Mouse (Mus musculus) embryonic fibroblast, embryonic 13.5 days (primary cell): ENCODE measurements at regions not wholly inside any gene's neighbourhood (a gene's known extent, or its start where the extent isn't known, plus 50 kb on each side); places are given as distances from the start of the nearest gene placed in this dataset.

ENCODE experiments used
- H3K27ac ChIP-seq: 2 replicates; pipeline ENCODE4 v1.5.1; 2012; ENCODE audit warnings: low read length, control low read depth, inconsistent platforms; ENCODE audit not compliant: insufficient read depth
- H3K4me1 ChIP-seq: 2 replicates; pipeline ENCODE4 v1.6.1; 2011; ENCODE audit warnings: low read length; ENCODE audit not compliant: control insufficient read depth, insufficient read depth
- H3K4me3 ChIP-seq: 2 replicates; pipeline ENCODE4 v1.5.1; 2011; ENCODE audit warnings: mild to moderate bottlenecking, control low read depth, low read length; ENCODE audit not compliant: insufficient read depth
- CTCF ChIP-seq: IDR thresholded peaks from 2 replicates; pipeline ENCODE4 v1.5.1; 2011; ENCODE audit warnings: mild to moderate bottlenecking, control low read depth, low read length, moderate library complexity, borderline replicate concordance; ENCODE audit not compliant: insufficient read depth
- POLR2A ChIP-seq: IDR thresholded peaks from 2 replicates; pipeline ENCODE4 v1.6.1; 2011; ENCODE audit warnings: low read depth, mild to moderate bottlenecking, control low read depth, low read length, moderate library complexity

- no peak for TF ChIP-seq CTCF
- TF ChIP-seq POLR2A = no peak
- no peaks in the 10 kb centered on the region for H3K4me1 ChIP-seq
- no peak overlapping the region for H3K4me3 ChIP-seq
- H3K27ac ChIP-seq = no peak overlapping the region
Measured at GRCm38 (mm10) chr4:95487969-95488368, 69.3 kb upstream of the Fggy start.

- no peak overlapping the region for H3K4me3 ChIP-seq
- TF ChIP-seq CTCF (no peak), POLR2A (no peak)
- no peak overlapping the region for H3K27ac ChIP-seq
- H3K4me1 ChIP-seq = no peaks in the 10 kb centered on the region
Measured at GRCm38 (mm10) chr4:95489059-95489458, 68.2 kb upstream of the Fggy start.

- no peaks in the 10 kb centered on the region; the same call in 1 of the 2 replicates for H3K4me1 ChIP-seq
- H3K4me3 ChIP-seq = no peak overlapping the region
- peak overlapping the region; percentile 17; the same call in 1 of the 2 replicates for H3K27ac ChIP-seq
- TF ChIP-seq CTCF (no peak), POLR2A (no peak)
Measured at GRCm38 (mm10) chr4:95500265-95500664, 57.0 kb upstream of the Fggy start.

GRCm38 (mm10) chr4:95501164-95501563, 56.1 kb upstream of the Fggy start:
- Histone ChIP-seq H3K4me1 (no peaks in the 10 kb centered on the region; the same call in 1 of the 2 replicates), H3K4me3 (no peak overlapping the region), H3K27ac (no peak overlapping the region)
- no peak for TF ChIP-seq CTCF
- no peak for TF ChIP-seq POLR2A

GRCm38 (mm10) chr4:95507141-95507945, 50.0 kb upstream of the Fggy start:
- Histone ChIP-seq H3K4me1 (no peaks in the 10 kb centered on the region), H3K4me3 (no peak overlapping the region), H3K27ac (no peak overlapping the region)
- no peak for TF ChIP-seq POLR2A
- no peak for TF ChIP-seq CTCF
